Mouse (Mus musculus): ENCODE measurements around the gene Slc2a3. TPM values are rescaled to one million over a fixed set of nuclear protein-coding genes. Genes with fewer than 3 reads are reported as not detected.
"Not testable (repeated sequence)": the region's sequence is repeated elsewhere in the genome, so short reads cannot be mapped to it uniquely, and the experiment has no call there.

Slc2a3 gene
- total RNA-seq, 2 experiments from 2014 or later = 17.4 to 17.8 TPM

- no peak for DNase-seq (ENCODE audit: low spot score in 2 of 2)
Observed at GRCm38 (mm10) chr6:122810022-122810614, 8.7 kb upstream of the Slc2a3 start.

- DNase-seq (ENCODE audit: low spot score in 2 of 2) = peak; percentile 41 to 75
Observed at GRCm38 (mm10) chr6:122804418-122804817, 3.0 kb upstream of the Slc2a3 start.

- DNase-seq (ENCODE audit: low spot score in 2 of 2) = no peak
Observed at GRCm38 (mm10) chr6:122801801-122802514, 518 bp upstream of the Slc2a3 start.

GRCm38 (mm10) chr6:122800640-122801300, 670 bp downstream of the Slc2a3 start:
- no peak for DNase-seq (ENCODE audit: low spot score in 2 of 2)

- no peak for DNase-seq (ENCODE audit: low spot score in 2 of 2)
Observed at GRCm38 (mm10) chr6:122795254-122795935, 6.0 kb downstream of the Slc2a3 start.

GRCm38 (mm10) chr6:122786275-122786674, 15.2 kb downstream of the Slc2a3 start:
- DNase-seq (ENCODE audit: low spot score in 2 of 2) = no peak

- DNase-seq (ENCODE audit: low spot score in 2 of 2) = no peak
Observed at GRCm38 (mm10) chr6:122784866-122785265, 16.6 kb downstream of the Slc2a3 start.

- DNase-seq (ENCODE audit: low spot score in 2 of 2) = no peak
Observed at GRCm38 (mm10) chr6:122782164-122782563, 19.3 kb downstream of the Slc2a3 start.

- no peak for DNase-seq (ENCODE audit: low spot score in 2 of 2)
Observed at GRCm38 (mm10) chr6:122781167-122781566, 20.3 kb downstream of the Slc2a3 start.

GRCm38 (mm10) chr6:122779916-122780315, 21.5 kb downstream of the Slc2a3 start:
- no peak for DNase-seq (ENCODE audit: low spot score in 2 of 2)

- no peak for DNase-seq (ENCODE audit: low spot score in 2 of 2)
Observed at GRCm38 (mm10) chr6:122776040-122776439, 25.4 kb downstream of the Slc2a3 start.

GRCm38 (mm10) chr6:122774345-122774744, 27.1 kb downstream of the Slc2a3 start:
- DNase-seq (ENCODE audit: low spot score in 2 of 2) = no peak

GRCm38 (mm10) chr6:122772701-122773100, 28.7 kb downstream of the Slc2a3 start:
- no peak for DNase-seq (ENCODE audit: low spot score in 2 of 2)

- no peak for DNase-seq (ENCODE audit: low spot score in 2 of 2)
Observed at GRCm38 (mm10) chr6:122770760-122771315, 30.6 kb downstream of the Slc2a3 start.

GRCm38 (mm10) chr6:122769771-122770759, 31.4 kb downstream of the Slc2a3 start:
- DNase-seq (ENCODE audit: low spot score in 2 of 2) = no peak

GRCm38 (mm10) chr6:122768256-122768655, 33.2 kb downstream of the Slc2a3 start:
- no peak for DNase-seq (ENCODE audit: low spot score in 2 of 2)

- DNase-seq (ENCODE audit: low spot score in 2 of 2) = not testable (repeated sequence)
Observed at GRCm38 (mm10) chr6:122767012-122767411, 34.4 kb downstream of the Slc2a3 start.

- DNase-seq (ENCODE audit: low spot score in 2 of 2) = no peak
Observed at GRCm38 (mm10) chr6:122766145-122766968, 35.1 kb downstream of the Slc2a3 start.

GRCm38 (mm10) chr6:122765298-122765956, 36.0 kb downstream of the Slc2a3 start:
- no peak for DNase-seq (ENCODE audit: low spot score in 2 of 2)
